Mouse (Mus musculus): ENCODE results near the gene Pnpla2. TPM values are rescaled to one million over a fixed set of nuclear protein-coding genes. Genes with fewer than 3 reads are reported as not detected.

Gene Pnpla2
- polyA plus RNA-seq, 1 experiment from 2014 or later = 28.3 TPM

GRCm38 (mm10) chr7:141435129-141435855, 19.7 kb upstream of the Pnpla2 start:
- peaks cover 54% of the 10 kb centered on the region for H3K4me1 ChIP-seq
- H3K36me3 ChIP-seq = peaks cover 59% of the 10 kb centered on the region
- H3K27ac ChIP-seq = peak overlapping the region; percentile 77
- no peaks in the 10 kb centered on the region for H3K9me3 ChIP-seq
- DNase-seq (ENCODE audit: low spot score) = peak; percentile 90
- WGBS = 4% methylated on average over 17 of the region's 17 CpGs
- peak overlapping the region; percentile 63 for H3K4me3 ChIP-seq
- no peaks in the 10 kb centered on the region for H3K27me3 ChIP-seq (ENCODE audit: insufficient read depth, poor library complexity, severe bottlenecking)

GRCm38 (mm10) chr7:141435856-141436522, 19.0 kb upstream of the Pnpla2 start:
- no peaks in the 10 kb centered on the region for H3K9me3 ChIP-seq
- H3K36me3 ChIP-seq = peaks cover 59% of the 10 kb centered on the region
- WGBS = 76% methylated on average over 9 of the region's 9 CpGs
- no peaks in the 10 kb centered on the region for H3K27me3 ChIP-seq (ENCODE audit: insufficient read depth, poor library complexity, severe bottlenecking)
- peak overlapping the region; percentile 63 for H3K4me3 ChIP-seq
- no peak overlapping the region for H3K27ac ChIP-seq
- peaks cover 54% of the 10 kb centered on the region for H3K4me1 ChIP-seq
- DNase-seq (ENCODE audit: low spot score) = no peak

- Histone ChIP-seq H3K4me3 (peak overlapping the region; percentile 69), H3K27ac (peak overlapping the region; percentile 87), H3K27me3 (ENCODE audit: insufficient read depth, poor library complexity, severe bottlenecking) (no peaks in the 10 kb centered on the region), H3K4me1 (peaks cover 59% of the 10 kb centered on the region), H3K9me3 (no peaks in the 10 kb centered on the region), H3K36me3 (peaks cover 59% of the 10 kb centered on the region)
- DNase-seq (ENCODE audit: low spot score) = no peak
- WGBS = 59% methylated on average over 2 of the region's 2 CpGs
Measured at GRCm38 (mm10) chr7:141436523-141436892, 18.5 kb upstream of the Pnpla2 start.

- peaks cover 69% of the 10 kb centered on the region for H3K4me1 ChIP-seq
- WGBS = 5% methylated on average over 53 of the region's 53 CpGs
- H3K36me3 ChIP-seq = peaks cover 59% of the 10 kb centered on the region
- H3K9me3 ChIP-seq = no peaks in the 10 kb centered on the region
- peak within 1 kb of the TSS; percentile 87 for H3K27ac ChIP-seq
- H3K4me3 ChIP-seq = peak within 1 kb of the TSS; percentile 69
- peak; percentile 92 for DNase-seq (ENCODE audit: low spot score)
- H3K27me3 ChIP-seq (ENCODE audit: insufficient read depth, poor library complexity, severe bottlenecking) = no peaks in the 10 kb centered on the region
Measured at GRCm38 (mm10) chr7:141437178-141438120, 17.5 kb upstream of the Pnpla2 start, which contains the start of gene Slc25a22. Gene Slc25a22, minus strand, starts transcription at chr7:141437892.

- Histone ChIP-seq H3K27me3 (ENCODE audit: insufficient read depth, poor library complexity, severe bottlenecking) (no peaks in the 10 kb centered on the region), H3K36me3 (peaks cover 52% of the 10 kb centered on the region), H3K4me3 (no peak overlapping the region), H3K9me3 (no peaks in the 10 kb centered on the region), H3K4me1 (peaks cover 71% of the 10 kb centered on the region), H3K27ac (no peak overlapping the region)
- WGBS = 92% methylated on average over 12 of the region's 12 CpGs
- DNase-seq (ENCODE audit: low spot score) = no peak
Measured at GRCm38 (mm10) chr7:141438201-141438968, 16.6 kb upstream of the Pnpla2 start.

- no peak overlapping the region for H3K27ac ChIP-seq
- peaks cover 47% of the 10 kb centered on the region for H3K36me3 ChIP-seq
- no peaks in the 10 kb centered on the region for H3K9me3 ChIP-seq
- WGBS = 92% methylated on average over 10 of the region's 10 CpGs
- DNase-seq (ENCODE audit: low spot score) = no peak
- H3K4me3 ChIP-seq = no peak overlapping the region
- H3K27me3 ChIP-seq (ENCODE audit: insufficient read depth, poor library complexity, severe bottlenecking) = no peaks in the 10 kb centered on the region
- H3K4me1 ChIP-seq = peaks cover 67% of the 10 kb centered on the region
Measured at GRCm38 (mm10) chr7:141439140-141439679, 15.8 kb upstream of the Pnpla2 start.

- Histone ChIP-seq H3K36me3 (peaks cover 47% of the 10 kb centered on the region), H3K27me3 (ENCODE audit: insufficient read depth, poor library complexity, severe bottlenecking) (no peaks in the 10 kb centered on the region), H3K4me3 (no peak overlapping the region), H3K4me1 (peaks cover 63% of the 10 kb centered on the region), H3K27ac (no peak overlapping the region), H3K9me3 (no peaks in the 10 kb centered on the region)
- WGBS = 98% methylated on average over 11 of the region's 11 CpGs
- DNase-seq (ENCODE audit: low spot score) = no peak
Measured at GRCm38 (mm10) chr7:141439811-141440210, 15.2 kb upstream of the Pnpla2 start.

- Histone ChIP-seq H3K4me1 (peaks cover 55% of the 10 kb centered on the region), H3K4me3 (no peak overlapping the region), H3K36me3 (peaks cover 47% of the 10 kb centered on the region)
Measured at GRCm38 (mm10) chr7:141440613-141441012, 14.4 kb upstream of the Pnpla2 start.

GRCm38 (mm10) chr7:141441460-141441859, 13.5 kb upstream of the Pnpla2 start:
- DNase-seq (ENCODE audit: low spot score) = peak; percentile 72
- WGBS = 86% methylated on average over 9 of the region's 9 CpGs
- Histone ChIP-seq H3K4me3 (no peak overlapping the region), H3K27ac (no peak overlapping the region), H3K9me3 (no peaks in the 10 kb centered on the region), H3K36me3 (peaks cover 47% of the 10 kb centered on the region), H3K4me1 (peaks cover 47% of the 10 kb centered on the region), H3K27me3 (ENCODE audit: insufficient read depth, poor library complexity, severe bottlenecking) (no peaks in the 10 kb centered on the region)

More at GRCm38 (mm10) chr7:141440613-141441012, 14.4 kb upstream of the Pnpla2 start:
- Histone ChIP-seq H3K9me3 (no peaks in the 10 kb centered on the region), H3K27ac (0 out of 2 replicates have a peak overlapping the region, but pooled peaks have one; percentile 12), H3K27me3 (ENCODE audit: insufficient read depth, poor library complexity, severe bottlenecking) (no peaks in the 10 kb centered on the region)
- no peak for DNase-seq (ENCODE audit: low spot score)
- WGBS = 30% methylated on average over 6 of the region's 6 CpGs

- H3K4me3 ChIP-seq = peak overlapping the region; percentile 66
- peaks cover 47% of the 10 kb centered on the region for H3K36me3 ChIP-seq
- H3K4me1 ChIP-seq = peaks cover 41% of the 10 kb centered on the region
- 89% methylated on average over 13 of the region's 13 CpGs for WGBS
- H3K27me3 ChIP-seq (ENCODE audit: insufficient read depth, poor library complexity, severe bottlenecking) = no peaks in the 10 kb centered on the region
- peak overlapping the region; percentile 88; the same call in 1 of the 2 replicates for H3K27ac ChIP-seq
- H3K9me3 ChIP-seq = no peaks in the 10 kb centered on the region
- DNase-seq (ENCODE audit: low spot score) = peak; percentile 73
Measured at GRCm38 (mm10) chr7:141442199-141442598, 12.8 kb upstream of the Pnpla2 start.

GRCm38 (mm10) chr7:141443081-141443821, 11.7 kb upstream of the Pnpla2 start:
- no peaks in the 10 kb centered on the region for H3K27me3 ChIP-seq (ENCODE audit: insufficient read depth, poor library complexity, severe bottlenecking)
- peaks cover 44% of the 10 kb centered on the region for H3K36me3 ChIP-seq
- 31% methylated on average over 12 of the region's 12 CpGs for WGBS
- H3K9me3 ChIP-seq = no peaks in the 10 kb centered on the region
- peaks cover 41% of the 10 kb centered on the region for H3K4me1 ChIP-seq
- peak; percentile 76 for DNase-seq (ENCODE audit: low spot score)
- peak overlapping the region; percentile 66 for H3K4me3 ChIP-seq
- peak overlapping the region; percentile 88 for H3K27ac ChIP-seq

Measured in heart, embryonic 10.5 days (tissue).